Mouse (Mus musculus) lung, adult 2 months (tissue): ENCODE measurements around the gene Pan3. TPM values are rescaled to one million over a fixed set of nuclear protein-coding genes. Genes with fewer than 3 reads are reported as not detected.

Experiments used
- DNase-seq: peaks from one replicate; pipeline ENCODE4 v3.0.0; 2022
- H3K4me1 ChIP-seq: fragments of 200-500 bp; 2 replicates; pipeline ENCODE4 v1.6.1; 2011; ENCODE audit warnings: low read length; ENCODE audit not compliant: control insufficient read depth, insufficient read depth
- H3K4me3 ChIP-seq: fragments of 200-500 bp; replicated peaks from 2 replicates; pipeline ENCODE3; 2011; ENCODE audit warnings: low read depth, mild to moderate bottlenecking, control low read depth, low read length; ENCODE audit errors: extremely low read depth
- CTCF ChIP-seq: fragments of 200-500 bp; IDR thresholded peaks from 2 replicates; pipeline ENCODE4 v1.5.1; 2011; ENCODE audit warnings: mild to moderate bottlenecking, low read length, control low read depth; ENCODE audit not compliant: insufficient read depth
- POLR2A ChIP-seq: fragments of 200-500 bp; IDR thresholded peaks from 2 replicates; pipeline ENCODE4 v1.6.1; 2011; ENCODE audit warnings: low read depth, mild to moderate bottlenecking, control low read depth, low read length, borderline replicate concordance; ENCODE audit errors: extremely low read depth
- WGBS: fragments of 180-500 bp; shearing (Covaris S2); methylation state at CpG from one replicate; pipeline ENCODE4 v1.1.7; 2018; 5-methylcytosine and 5-hydroxymethylcytosine counted together
- polyA plus RNA-seq: library from polyadenylated mRNA; depleted of rRNA; stranded (reverse); fragments of >200 nt; gene quantifications from 2 replicates; pipeline ENCODE4 v1.2.3, GENCODE M21; 2012; rRNA removed

Gene Pan3
- polyA plus RNA-seq: 23.7 and 38.0 TPM in 2 replicates

DNA sequence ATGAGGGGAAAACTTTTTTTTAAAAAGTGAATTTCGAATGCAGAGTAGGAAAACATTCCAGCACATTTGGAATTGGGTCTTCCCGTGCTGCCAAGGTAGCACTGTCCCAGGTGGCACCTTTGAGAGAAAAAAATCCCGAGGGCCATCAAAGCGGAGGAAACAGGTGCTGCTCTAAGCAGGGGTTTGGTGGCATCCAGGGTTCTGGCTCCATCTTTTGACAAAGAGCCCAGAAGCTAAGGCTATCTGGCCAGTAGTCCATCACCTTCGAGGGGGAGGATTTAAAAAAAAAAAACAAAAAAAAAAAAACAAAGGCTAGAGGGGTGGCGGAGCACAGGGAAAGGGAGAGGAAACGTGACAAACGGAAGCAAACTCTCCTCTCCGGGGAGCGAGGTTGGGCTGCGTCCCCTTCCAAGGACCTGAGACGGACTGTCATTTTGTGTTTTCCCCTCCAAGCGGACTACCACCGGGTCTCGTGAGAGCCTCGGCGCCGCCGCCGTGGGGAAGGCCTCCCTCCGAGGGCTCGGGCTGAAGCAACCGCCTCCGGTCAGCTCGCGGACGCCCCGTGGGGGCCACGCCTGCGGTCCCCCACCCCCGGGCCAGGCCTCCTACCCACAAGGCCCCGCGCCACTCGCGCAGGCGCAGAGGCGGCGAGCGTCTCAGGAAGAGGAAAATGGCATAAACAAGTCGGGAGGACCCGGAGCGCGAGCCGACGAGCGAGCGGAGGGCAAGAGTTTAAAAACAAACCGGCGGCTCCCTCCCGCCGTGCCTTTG, at the start of gene Pan3:
Pan3 (plus strand) TSS at position 627 of the 771 bp plus-strand sequence.
- WGBS: under 1% methylated on average over 51 of the region's 51 CpGs
- DNase-seq: peak; percentile 96
- peak within 1 kb of the TSS; percentile 89 for H3K4me3 ChIP-seq
- H3K4me1 ChIP-seq: peaks cover 18% of the 10 kb centered on the region
- peak; percentile 93; the same call in 1 of the 2 replicates for TF ChIP-seq POLR2A
- no peak for TF ChIP-seq CTCF

- no peak for DNase-seq
- WGBS: 70% methylated on average over 10 of the region's 10 CpGs
- Histone ChIP-seq H3K4me1 (no peaks in the 10 kb centered on the region), H3K4me3 (no peak overlapping the region)
- TF ChIP-seq CTCF (no peak), POLR2A (no peak)
Observed at GRCm38 (mm10) chr5:147381396-147381795, 48.6 kb upstream of the Pan3 start.

GRCm38 (mm10) chr5:147386865-147387264, 43.1 kb upstream of the Pan3 start:
- Histone ChIP-seq H3K4me3 (no peak overlapping the region), H3K4me1 (no peaks in the 10 kb centered on the region)
- no peak for TF ChIP-seq POLR2A
- TF ChIP-seq CTCF: no peak
- WGBS: 79% methylated on average over 13 of the region's 13 CpGs
- no peak for DNase-seq

- Histone ChIP-seq H3K4me1 (no peaks in the 10 kb centered on the region), H3K4me3 (no peak overlapping the region)
- TF ChIP-seq CTCF: no peak
- no peak for TF ChIP-seq POLR2A
- WGBS: 63% methylated on average over 9 of the region's 9 CpGs
- no peak for DNase-seq
Observed at GRCm38 (mm10) chr5:147388376-147389008, 41.5 kb upstream of the Pan3 start.

DNA sequence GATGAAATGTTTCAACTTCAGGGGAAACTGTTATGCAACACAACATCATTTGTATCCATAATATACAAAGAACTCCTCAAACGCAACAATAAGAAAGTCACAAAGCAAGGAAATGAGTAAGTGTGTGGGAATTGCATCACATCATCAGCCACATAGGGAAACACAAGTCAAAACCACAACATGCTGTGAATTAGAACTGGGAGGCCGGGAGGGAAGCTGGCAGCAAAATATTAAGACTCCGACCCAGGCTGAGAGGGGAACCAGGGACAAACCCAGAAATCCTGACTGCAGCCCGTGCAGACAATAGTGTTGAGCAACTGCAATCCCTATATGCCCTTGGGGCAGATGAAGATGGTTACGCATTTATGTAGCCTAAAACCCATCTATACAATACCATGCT, 40.9 kb upstream of the Pan3 start:
- no peak overlapping the region for H3K4me3 ChIP-seq
- H3K4me1 ChIP-seq: no peaks in the 10 kb centered on the region
- no peak for TF ChIP-seq CTCF
- no peak for TF ChIP-seq POLR2A
- WGBS: 72% methylated on average over 5 of the region's 5 CpGs
- DNase-seq: no peak

DNA sequence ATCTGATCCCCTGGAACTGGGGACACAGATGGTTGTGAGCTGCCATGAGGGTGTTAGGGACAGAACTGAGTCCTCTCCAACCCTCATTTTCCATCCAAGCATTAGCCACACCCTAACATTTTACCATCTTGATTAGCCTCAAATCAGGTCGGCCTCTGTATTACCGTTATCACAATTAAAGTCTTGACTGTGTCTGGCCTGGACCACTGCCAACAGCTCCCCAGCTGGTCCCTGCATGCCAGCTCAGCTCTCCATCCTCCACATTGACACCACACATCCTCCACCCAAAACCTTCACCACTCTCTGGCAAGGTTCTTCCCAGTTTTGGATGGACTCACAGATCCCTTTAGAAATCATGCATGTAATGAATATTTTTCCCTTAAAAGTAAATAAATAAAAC, 39.2 kb upstream of the Pan3 start:
- TF ChIP-seq CTCF: no peak
- no peak for TF ChIP-seq POLR2A
- Histone ChIP-seq H3K4me1 (no peaks in the 10 kb centered on the region), H3K4me3 (no peak overlapping the region)
- DNase-seq: no peak
- 23% methylated on average over 2 of the region's 2 CpGs for WGBS

GRCm38 (mm10) chr5:147392667-147393213, 37.2 kb upstream of the Pan3 start:
- 56% methylated on average over 12 of the region's 12 CpGs for WGBS

GRCm38 (mm10) chr5:147395050-147395449, 34.9 kb upstream of the Pan3 start:
- 31% methylated on average over 1 of the region's 1 CpGs for WGBS

More at GRCm38 (mm10) chr5:147392667-147393213, 37.2 kb upstream of the Pan3 start:
- TF ChIP-seq POLR2A: no peak
- TF ChIP-seq CTCF: no peak
- DNase-seq: no peak
- Histone ChIP-seq H3K4me3 (no peak overlapping the region), H3K4me1 (no peaks in the 10 kb centered on the region)

DNA sequence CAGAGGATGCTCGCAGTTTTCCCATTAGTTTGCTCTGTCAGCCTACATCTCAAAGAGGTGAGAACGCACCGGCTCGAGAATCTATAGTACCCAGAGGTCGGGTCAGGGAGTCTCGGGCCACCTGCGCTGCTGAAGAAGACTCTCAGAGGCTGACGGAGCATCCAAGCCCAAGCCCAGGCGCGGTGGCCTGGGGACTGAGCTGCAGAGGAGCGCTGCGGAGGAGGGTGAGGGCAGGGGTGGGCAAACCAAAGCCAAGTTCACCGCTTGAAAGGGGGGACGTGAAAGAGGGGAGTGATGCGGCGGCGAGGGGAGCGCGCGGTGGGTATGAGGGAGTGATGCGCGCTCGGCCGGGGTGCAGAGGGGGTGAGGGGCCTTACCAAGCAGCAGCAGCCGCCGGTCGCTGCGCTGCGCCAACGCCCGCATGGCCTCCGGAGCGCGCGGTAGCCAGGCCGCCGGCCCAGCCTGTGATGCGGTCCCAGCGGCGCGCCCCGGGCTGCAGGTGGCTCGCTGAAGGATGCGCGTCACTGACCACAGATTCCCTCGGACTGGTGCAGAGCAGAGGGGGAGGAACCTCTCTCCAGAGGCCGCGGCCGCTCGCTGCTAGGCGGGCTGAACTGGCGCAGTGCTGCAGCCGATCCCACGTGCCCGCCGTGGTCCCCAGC, 30.0 kb upstream of the Pan3 start, which contains the start of gene Flt3:
Flt3 (minus strand) TSS at position 647 of the 662 bp plus-strand sequence.
- WGBS: 2% methylated on average over 56 of the region's 56 CpGs
- DNase-seq: no peak
- Histone ChIP-seq H3K4me3 (no peak within 1 kb of the TSS), H3K4me1 (no peaks in the 10 kb centered on the region)
- no peak for TF ChIP-seq POLR2A
- TF ChIP-seq CTCF: no peak

More at GRCm38 (mm10) chr5:147395050-147395449, 34.9 kb upstream of the Pan3 start:
- TF ChIP-seq CTCF: no peak
- no peak for TF ChIP-seq POLR2A
- no peak for DNase-seq
- Histone ChIP-seq H3K4me1 (no peaks in the 10 kb centered on the region), H3K4me3 (no peak overlapping the region)
